Mouse (Mus musculus): ENCODE measurements around the gene Zfp697. TPM values are rescaled to one million over a fixed set of nuclear protein-coding genes. Genes with fewer than 3 reads are reported as not detected.
"Not testable (repeated sequence)": the region's sequence is repeated elsewhere in the genome, so short reads cannot be mapped to it uniquely, and the experiment has no call there.

The Zfp697 gene
- total RNA-seq, 2 experiments from 2014 or later: 33.2 to 35.0 TPM

GRCm38 (mm10) chr3:98374980-98375379 is 7.3 kb upstream of the Zfp697 start:
- TF ChIP-seq CTCF (IDR thresholded peaks at IDR 0.05): no peak
- intact Hi-C loops (cut with DNase I): no loop called here
- H3K4me3 ChIP-seq: no peak overlapping the region
- no peak for DNase-seq (ENCODE audit: extremely low spot score in 1 of 2, low spot score in 2 of 2)
- H3K27ac ChIP-seq: no peak overlapping the region

- DNase-seq (ENCODE audit: extremely low spot score in 1 of 2, low spot score in 2 of 2): no peak
- Histone ChIP-seq H3K4me3 (no peak overlapping the region), H3K27ac (no peak overlapping the region)
- intact Hi-C loops (cut with DNase I): no loop called here
- no peak for TF ChIP-seq CTCF (IDR thresholded peaks at IDR 0.05)
These were observed 4.0 kb upstream of the Zfp697 start for GRCm38 (mm10) chr3:98378267-98378666.

GRCm38 (mm10) chr3:98379236-98379635 is 3.0 kb upstream of the Zfp697 start:
- Histone ChIP-seq H3K4me3 (no peak overlapping the region), H3K27ac (no peak overlapping the region)
- intact Hi-C loops (cut with DNase I): no loop called here
- no peak for DNase-seq (ENCODE audit: extremely low spot score in 1 of 2, low spot score in 2 of 2)
- no peak for TF ChIP-seq CTCF (IDR thresholded peaks at IDR 0.05)

GRCm38 (mm10) chr3:98381677-98382245 is 500 bp upstream of the Zfp697 start:
- TF ChIP-seq CTCF (IDR thresholded peaks at IDR 0.05): peak; percentile 23
- DNase-seq (ENCODE audit: extremely low spot score in 1 of 2, low spot score in 2 of 2): no peak
- intact Hi-C loops (cut with DNase I): loop anchor here (5.0 kb wide), 1 partner anchor 46 kb away; no protein-coding TSS in a partner anchor

GRCm38 (mm10) chr3:98383024-98383790 is 946 bp downstream of the Zfp697 start:
- peak overlapping the region; percentile 93 for H3K27ac ChIP-seq
- DNase-seq (ENCODE audit: extremely low spot score in 1 of 2, low spot score in 2 of 2): peak; percentile 17 to 29
- intact Hi-C loops (cut with DNase I): loop anchor here (5.0 kb wide), 1 partner anchor 44 kb away; no protein-coding TSS in a partner anchor
- no peak for TF ChIP-seq CTCF (IDR thresholded peaks at IDR 0.05)
- H3K4me3 ChIP-seq: peak overlapping the region; percentile 94

More at GRCm38 (mm10) chr3:98381677-98382245, 500 bp upstream of the Zfp697 start:
- peak overlapping the region; percentile 94 for H3K4me3 ChIP-seq
- peak overlapping the region; percentile 93 for H3K27ac ChIP-seq

- Histone ChIP-seq H3K27ac (no peak overlapping the region), H3K4me3 (no peak overlapping the region)
- DNase-seq (ENCODE audit: extremely low spot score in 1 of 2, low spot score in 2 of 2): no peak
- TF ChIP-seq CTCF (IDR thresholded peaks at IDR 0.05): no peak
- intact Hi-C loops (cut with DNase I): no loop called here
These were observed 4.8 kb downstream of the Zfp697 start for GRCm38 (mm10) chr3:98387086-98387485.

- no peak overlapping the region for H3K4me3 ChIP-seq
- DNase-seq (ENCODE audit: extremely low spot score in 1 of 2, low spot score in 2 of 2): no peak
- TF ChIP-seq CTCF (IDR thresholded peaks at IDR 0.05): no peak
- intact Hi-C loops (cut with DNase I): no loop called here
- H3K27ac ChIP-seq: no peak overlapping the region
These were observed 5.5 kb downstream of the Zfp697 start for GRCm38 (mm10) chr3:98387756-98388155.

GRCm38 (mm10) chr3:98389305-98389704 is 7.0 kb downstream of the Zfp697 start:
- DNase-seq (ENCODE audit: extremely low spot score in 1 of 2, low spot score in 2 of 2): no peak
- intact Hi-C loops (cut with DNase I): no loop called here
- no peak overlapping the region for H3K27ac ChIP-seq
- H3K4me3 ChIP-seq: no peak overlapping the region
- TF ChIP-seq CTCF (IDR thresholded peaks at IDR 0.05): no peak

GRCm38 (mm10) chr3:98404268-98404895 is 22.1 kb downstream of the Zfp697 start:
- intact Hi-C loops (cut with DNase I): loop anchor here (10.0 kb wide), 1 partner anchor 1460 kb away; no protein-coding TSS in a partner anchor
- DNase-seq (ENCODE audit: extremely low spot score in 1 of 2, low spot score in 2 of 2); H3K27ac ChIP-seq; H3K4me3 ChIP-seq: not testable (repeated sequence)

GRCm38 (mm10) chr3:98405877-98406276 is 23.6 kb downstream of the Zfp697 start:
- DNase-seq (ENCODE audit: extremely low spot score in 1 of 2, low spot score in 2 of 2); H3K4me3 ChIP-seq; H3K27ac ChIP-seq: not testable (repeated sequence)
- intact Hi-C loops (cut with DNase I): loop anchor here (10.0 kb wide), 1 partner anchor 1461 kb away; no protein-coding TSS in a partner anchor

GRCm38 (mm10) chr3:98406569-98407144 is 24.4 kb downstream of the Zfp697 start:
- H3K4me3 ChIP-seq: not testable (repeated sequence)
- intact Hi-C loops (cut with DNase I): loop anchor here (10.0 kb wide), 1 partner anchor 1462 kb away; no protein-coding TSS in a partner anchor
- peak overlapping the region; percentile 36; the same call in 1 of the 2 replicates for H3K27ac ChIP-seq
- peak in 1 of 2 experiments; percentile 6 for DNase-seq (ENCODE audit: extremely low spot score in 1 of 2, low spot score in 2 of 2)

GRCm38 (mm10) chr3:98407261-98407780 is 25.1 kb downstream of the Zfp697 start:
- not testable (repeated sequence) for H3K4me3 ChIP-seq; H3K27ac ChIP-seq; DNase-seq (ENCODE audit: extremely low spot score in 1 of 2, low spot score in 2 of 2)
- intact Hi-C loops (cut with DNase I): loop anchor here (10.0 kb wide), 1 partner anchor 1463 kb away; no protein-coding TSS in a partner anchor

GRCm38 (mm10) chr3:98410619-98411580 is 28.6 kb downstream of the Zfp697 start:
- DNase-seq (ENCODE audit: extremely low spot score in 1 of 2, low spot score in 2 of 2); H3K27ac ChIP-seq; H3K4me3 ChIP-seq; intact Hi-C loops (cut with DNase I): not testable (repeated sequence)

Measured in left cerebral cortex, adult 2 months (tissue).